Mouse (Mus musculus) cerebellum, postnatal 10 days (tissue): Measurements from ENCODE around the gene Gdf5.
"Not testable (repeated sequence)": the region's sequence is repeated elsewhere in the genome, so short reads cannot be mapped to it uniquely, and the experiment has no call there.

ENCODE experiments used
- DNase-seq, 2 experiments: peaks; one replicate each; pipeline ENCODE4 v3.0.0; 2021; ENCODE audit warnings: mixed read lengths in 2 of 2

Gdf5 gene

DNA sequence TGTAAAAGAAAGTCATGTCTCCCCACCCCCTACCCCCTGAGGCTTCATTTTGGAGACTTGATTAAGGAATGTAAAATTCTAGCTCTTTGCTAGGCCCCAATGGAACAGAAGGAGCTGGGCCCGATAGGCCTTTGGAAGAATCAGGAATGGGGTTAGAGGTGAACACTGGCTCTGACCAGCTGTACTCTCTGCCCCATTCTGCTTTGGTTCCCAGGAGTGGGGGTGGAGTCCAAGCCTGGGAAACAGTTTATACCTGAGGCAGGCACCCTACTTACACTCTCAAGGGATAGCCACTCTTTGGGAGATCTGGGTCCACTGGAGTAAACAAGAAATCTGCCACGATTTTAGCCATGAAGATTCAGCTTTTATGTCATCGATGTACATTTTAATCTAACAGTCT, 4.5 kb downstream of the Gdf5 start, which contains the start of gene Gm15557:
TSS of gene Gm15557 (plus strand) at position 48 of the 400 bp plus-strand sequence.
- no peak for DNase-seq

- DNase-seq = no peak
These were observed 5.2 kb downstream of the Gdf5 start for GRCm38 (mm10) chr2:155939897-155940529.

DNA sequence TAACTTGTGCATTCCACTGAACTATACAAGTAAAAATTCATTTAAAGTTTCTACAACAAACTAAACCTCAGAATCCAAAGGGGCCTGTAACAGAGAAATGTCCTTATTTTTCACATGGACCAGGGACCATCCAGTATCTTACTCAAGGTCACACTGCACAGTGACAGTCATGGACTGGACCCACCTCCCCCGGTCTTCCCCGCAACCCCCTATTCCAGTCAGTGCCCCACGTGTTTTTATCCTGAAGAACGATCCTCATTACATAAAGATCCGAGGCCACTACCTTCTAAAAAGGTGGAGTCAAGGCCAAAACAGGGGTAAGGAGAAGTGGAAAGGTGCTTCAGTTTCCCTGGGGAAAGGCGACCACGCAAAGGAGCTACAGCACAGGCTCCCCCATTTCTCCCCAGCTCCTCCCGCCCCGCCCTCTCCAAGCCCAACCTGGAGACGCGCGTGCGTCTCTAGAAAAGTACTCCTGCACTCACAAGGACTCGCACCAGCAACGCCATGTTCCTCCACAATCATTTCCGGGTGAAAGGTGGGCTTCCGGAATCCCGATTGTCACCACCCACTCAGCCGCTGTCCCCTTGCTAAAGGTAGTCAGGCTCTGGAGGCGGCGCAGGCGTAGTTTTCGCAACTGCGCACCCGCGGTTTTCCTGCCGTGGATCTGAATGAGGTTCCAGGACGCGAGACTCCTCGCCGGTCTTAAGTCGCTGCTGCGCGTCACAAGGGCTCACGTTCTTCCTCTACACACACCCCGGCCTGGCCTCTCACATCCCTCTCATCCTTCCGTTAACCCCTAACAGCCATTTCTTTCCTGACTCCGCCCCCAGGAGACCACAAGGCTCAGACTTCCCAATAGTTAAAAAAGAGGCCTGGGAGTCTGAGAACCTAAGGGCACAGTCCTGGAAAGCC, 15.4 kb downstream of the Gdf5 start, which contains the start of gene Uqcc1:
TSS of gene Uqcc1 (minus strand) at position 780 of the 912 bp plus-strand sequence.
- DNase-seq = peak; percentile 96 to 98

DNA sequence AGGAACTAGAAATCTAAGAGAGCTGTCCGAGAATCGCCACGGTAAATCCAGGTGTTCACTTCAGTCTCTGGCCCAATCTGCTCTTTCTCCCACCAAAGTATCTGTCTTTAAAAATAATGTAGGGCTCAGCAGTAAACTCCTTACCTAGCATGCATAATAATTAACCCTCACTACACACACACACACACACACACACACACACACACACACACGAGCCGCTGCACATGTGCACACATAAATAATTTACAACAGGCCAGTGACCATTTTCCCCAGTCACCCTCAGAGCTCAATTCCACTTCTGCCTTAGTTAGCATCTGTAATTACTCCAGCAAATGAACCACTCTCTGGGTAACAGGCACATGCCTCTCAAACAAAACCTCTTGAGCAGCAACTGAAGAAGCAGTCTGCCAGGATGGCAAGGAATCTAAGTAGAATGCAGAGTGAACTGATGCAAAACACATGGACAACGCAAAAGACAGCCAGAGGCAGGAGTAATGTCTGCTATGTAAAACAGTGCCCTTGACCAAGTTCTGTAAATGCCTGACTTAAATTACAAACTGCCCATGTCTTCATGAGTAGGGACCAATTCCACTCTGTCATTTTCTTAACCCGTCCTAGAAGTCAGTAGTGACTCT, 16.3 kb downstream of the Gdf5 start:
- no peak for DNase-seq

DNA sequence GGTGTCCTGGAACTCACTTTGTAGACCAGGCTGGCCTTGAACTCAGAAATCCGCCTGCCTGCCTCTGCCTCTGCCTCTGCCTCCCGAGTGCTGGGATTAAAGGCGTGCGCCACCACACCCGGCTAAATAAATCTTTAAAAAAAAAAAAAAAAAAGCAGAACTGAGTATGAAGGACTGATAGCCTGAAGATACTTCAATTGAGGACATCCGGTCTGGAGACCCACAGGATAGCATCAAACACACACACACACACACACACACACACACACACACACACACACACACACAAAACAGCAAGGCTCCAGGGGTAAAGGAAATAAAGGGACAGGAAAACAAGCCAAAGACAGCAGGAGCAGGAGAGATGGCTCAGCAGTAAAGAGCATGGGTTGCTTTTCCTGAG, 20.0 kb downstream of the Gdf5 start:
- not testable (repeated sequence) for DNase-seq

GRCm38 (mm10) chr2:155923143-155923542, 22.0 kb downstream of the Gdf5 start:
- no peak for DNase-seq

DNA sequence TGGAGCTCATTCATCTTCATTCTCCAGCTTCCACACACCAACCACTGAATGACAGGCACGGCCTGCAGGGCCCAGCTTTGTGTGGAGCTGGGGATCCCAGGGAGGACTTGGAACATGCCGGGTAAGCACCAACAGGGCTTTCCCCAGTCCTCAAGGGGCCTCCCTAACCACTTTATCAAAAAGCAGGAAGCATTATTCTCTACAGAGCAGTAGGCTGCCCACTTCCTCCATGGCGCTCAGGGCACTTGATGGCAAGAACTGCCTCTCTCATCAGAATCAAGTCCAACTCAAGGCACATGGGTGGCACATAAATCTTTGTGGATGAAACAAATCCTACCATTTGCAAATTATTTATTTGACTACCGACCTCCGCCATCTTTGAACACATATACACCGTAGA, 30.5 kb downstream of the Gdf5 start:
- no peak for DNase-seq

GRCm38 (mm10) chr2:155903632-155904008, 41.5 kb downstream of the Gdf5 start:
- DNase-seq = peak; percentile 66 to 71

GRCm38 (mm10) chr2:155902989-155903631, 42.1 kb downstream of the Gdf5 start:
- peak; percentile 89 to 91 for DNase-seq

DNA sequence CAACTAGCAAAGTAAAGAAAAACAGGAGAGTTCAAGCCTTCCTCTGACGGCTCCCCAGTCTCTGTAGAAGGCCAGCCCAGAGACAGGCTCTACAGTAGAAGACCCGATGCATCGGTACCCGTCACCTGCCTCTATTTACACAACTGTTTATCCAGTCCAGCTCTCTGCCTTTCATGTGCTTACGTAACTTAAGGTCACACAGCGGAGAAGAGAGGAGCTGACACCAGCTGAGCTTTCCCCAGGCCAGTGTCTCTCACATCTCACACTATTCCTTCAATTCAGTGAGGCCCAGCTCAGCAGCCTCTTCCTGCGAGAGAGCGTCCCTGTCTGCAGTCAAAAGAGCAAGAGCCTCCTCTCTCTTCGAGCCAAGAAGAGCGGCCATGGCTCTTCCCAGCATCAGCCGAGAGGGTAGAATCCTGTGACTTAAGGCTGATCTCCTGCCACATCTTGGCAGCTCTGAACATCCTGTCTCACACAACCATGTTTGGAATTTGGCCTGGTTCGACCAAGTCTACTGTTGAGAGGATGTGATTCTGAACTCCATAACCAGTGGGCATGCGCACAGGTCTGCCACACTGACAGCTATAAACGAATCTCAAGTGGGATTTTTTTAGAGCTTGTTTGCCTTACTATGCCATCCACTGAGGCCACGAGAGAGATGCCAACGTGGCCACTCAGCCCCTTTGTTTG, 50.0 kb downstream of the Gdf5 start:
- no peak for DNase-seq

DNA sequence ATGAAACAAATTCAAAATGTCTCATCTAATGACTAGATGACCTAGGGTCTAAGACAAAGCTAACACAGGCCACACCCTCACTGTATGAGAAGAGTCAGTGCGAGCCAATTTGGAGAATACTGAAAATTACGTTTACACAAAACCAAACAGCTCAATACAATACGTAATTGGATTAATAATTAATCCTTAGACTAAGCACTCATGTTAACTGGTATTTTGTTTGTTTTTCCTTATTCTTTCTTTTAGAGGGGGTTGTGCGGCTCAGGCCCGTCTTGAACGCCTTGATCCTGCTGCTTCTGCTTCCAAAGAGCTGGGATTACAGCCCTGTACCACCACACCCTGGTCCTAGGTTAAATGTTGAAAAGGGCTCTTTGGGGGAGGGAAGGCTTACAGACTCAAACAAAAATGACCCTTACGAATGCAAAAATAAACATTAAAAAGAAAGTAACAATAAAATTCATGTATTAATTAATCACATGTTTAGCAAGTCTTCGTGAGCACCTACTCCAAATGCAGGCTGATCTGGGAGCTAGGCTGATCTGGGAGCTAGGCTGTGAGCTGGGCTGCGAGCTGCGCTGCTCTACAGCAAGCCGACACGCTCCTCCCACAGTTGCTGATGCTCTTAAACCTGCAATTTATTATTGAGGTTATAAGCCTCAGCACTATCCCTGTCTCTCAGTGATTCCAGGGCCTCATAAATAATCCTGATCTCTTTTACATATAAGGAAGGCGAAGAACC, 50.7 kb downstream of the Gdf5 start:
- DNase-seq = no peak
